Mouse (Mus musculus) ovary, adult 2 months (tissue): Measurements from ENCODE around the gene Top2a. TPM values are rescaled to one million over a fixed set of nuclear protein-coding genes. Genes with fewer than 3 reads are reported as not detected.

Source experiments
- polyA plus RNA-seq: library from polyadenylated mRNA; depleted of rRNA; stranded (reverse); fragments of >200 nt; gene quantifications from 2 replicates; pipeline ENCODE4 v1.2.3, GENCODE M21; 2012; rRNA removed

Top2a gene
- 4.4 and 5.2 TPM in 2 replicates for polyA plus RNA-seq

DNA sequence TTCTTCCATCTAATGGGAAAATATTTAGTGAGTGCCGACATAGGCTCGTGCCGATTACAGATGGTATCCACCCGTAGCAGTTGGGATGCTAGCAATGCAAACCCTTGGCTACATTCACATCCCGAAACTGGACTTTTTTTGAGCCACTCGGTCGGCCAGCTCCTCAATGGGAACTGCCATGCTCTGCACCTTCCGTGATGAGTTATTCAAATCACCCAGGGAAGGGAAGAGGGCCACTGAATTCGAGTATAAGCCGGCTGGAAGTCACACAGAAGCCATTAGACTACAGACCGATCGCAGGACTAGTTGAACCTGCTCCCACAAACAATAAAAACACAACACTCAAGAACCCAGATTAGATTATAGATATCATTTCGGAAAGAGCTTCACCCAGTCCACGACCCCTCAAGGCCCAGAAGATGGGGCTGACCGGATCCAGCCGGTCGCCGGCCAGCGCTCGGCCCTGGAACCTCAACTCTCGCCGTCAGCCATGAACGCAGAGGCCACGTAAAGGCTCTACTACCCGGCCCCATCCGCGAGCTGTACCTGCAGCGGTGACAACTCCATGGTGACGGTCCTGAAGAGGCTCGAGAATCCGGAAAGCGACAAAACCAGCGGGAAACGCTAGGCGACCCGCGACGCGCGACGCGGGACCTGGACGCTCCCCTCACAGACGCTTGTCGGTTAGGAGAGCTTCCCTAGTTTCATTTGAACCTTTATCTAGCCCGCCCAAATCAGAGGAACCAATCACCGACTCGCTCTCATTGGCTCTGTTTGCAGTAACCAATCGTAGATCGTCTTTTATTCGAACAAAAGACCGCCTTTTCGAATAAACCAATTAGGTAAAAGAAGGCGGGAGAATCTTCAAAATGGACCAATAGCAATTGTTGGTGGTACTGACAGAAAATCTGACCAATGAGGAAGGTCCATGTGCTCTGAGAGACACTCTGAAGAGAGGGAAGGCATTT lies at the start of gene Top2a:
Top2a (minus strand) TSS at position 690 of the 968 bp plus-strand sequence.

DNA sequence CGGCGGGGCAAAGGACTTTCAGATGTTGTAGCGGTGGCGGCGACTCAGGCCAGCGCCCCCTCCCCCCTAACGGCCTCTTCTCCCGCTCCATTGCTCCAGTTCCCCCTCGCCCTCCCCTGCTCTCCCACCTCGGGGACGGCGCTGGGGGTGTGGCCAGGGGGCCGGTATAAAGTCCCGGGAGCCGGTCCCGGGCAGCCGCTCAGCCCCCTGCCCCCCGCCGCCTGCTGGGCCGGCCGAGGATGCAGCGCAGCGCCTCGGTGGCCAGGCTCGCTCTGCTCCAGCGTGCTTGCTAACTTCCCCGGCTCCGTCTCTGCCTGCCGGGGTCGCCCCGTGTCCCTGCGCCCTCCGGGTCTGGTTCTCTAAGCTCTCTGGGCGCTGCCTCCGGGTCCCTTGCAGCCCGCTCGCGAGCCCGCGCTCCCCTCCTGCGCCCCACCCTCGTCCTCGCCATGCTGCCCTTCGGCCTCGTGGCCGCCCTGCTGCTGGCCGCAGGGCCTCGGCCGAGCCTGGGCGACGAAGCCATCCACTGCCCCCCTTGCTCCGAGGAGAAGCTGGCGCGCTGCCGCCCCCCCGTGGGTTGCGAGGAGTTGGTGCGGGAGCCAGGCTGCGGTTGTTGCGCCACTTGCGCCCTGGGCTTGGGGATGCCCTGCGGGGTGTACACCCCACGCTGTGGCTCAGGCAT lies 17.2 kb upstream of the Top2a start, which contains the start of gene Igfbp4:
Igfbp4 (plus strand) TSS at position 194 of the 679 bp plus-strand sequence.

DNA sequence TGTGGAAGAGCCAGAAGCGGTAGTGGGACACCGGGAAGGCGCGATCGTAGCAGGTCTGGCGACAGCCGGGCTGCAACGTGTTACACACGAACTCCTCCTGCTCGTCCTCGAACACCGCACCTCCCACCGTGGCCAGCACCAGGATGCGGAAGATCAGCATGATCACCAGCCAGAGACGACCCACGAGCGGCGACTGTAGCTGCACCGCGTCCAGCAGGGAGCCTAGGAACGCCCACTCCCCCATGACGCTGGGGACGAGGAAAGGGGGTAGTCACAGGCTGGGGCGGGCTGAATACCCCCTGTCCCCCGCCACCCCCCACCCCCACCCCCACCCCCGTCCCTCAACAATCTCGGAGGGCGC lies 41.2 kb downstream of the Top2a start, which contains the start of gene Gjd3:
Gjd3 (minus strand) TSS at position 244 of the 361 bp plus-strand sequence.

Other genes starting within 250 kb of the Top2a start
- gene Nr1d1, start 248.9 kb downstream of the Top2a start, polyA plus RNA-seq = 87.5 and 140 TPM in 2 replicates
- 49.3 and 78.6 TPM in 2 replicates for gene Msl1, start 228.7 kb downstream of the Top2a start, polyA plus RNA-seq
- gene Casc3, start 219.3 kb downstream of the Top2a start, polyA plus RNA-seq = 31.6 and 37.1 TPM in 2 replicates
- gene Rapgefl1, start 187.4 kb downstream of the Top2a start, polyA plus RNA-seq = 11.5 and 11.6 TPM in 2 replicates
- 6.4 and 11.7 TPM in 2 replicates for gene Wipf2, start 160.6 kb downstream of the Top2a start, polyA plus RNA-seq
- 0.87 and 1.4 TPM in 2 replicates for gene Cdc6, start 116.4 kb downstream of the Top2a start, polyA plus RNA-seq
- 51.4 and 54.5 TPM in 2 replicates for gene Rara, start 96.4 kb downstream of the Top2a start, polyA plus RNA-seq
- gene Gjd3, start 41.2 kb downstream of the Top2a start, polyA plus RNA-seq = 8.9 and 10.3 TPM in 2 replicates
- 537 and 612 TPM in 2 replicates for gene Igfbp4, start 17.1 kb upstream of the Top2a start, polyA plus RNA-seq
- gene Tns4, start 65.1 kb upstream of the Top2a start, polyA plus RNA-seq = 5.7 and 8.8 TPM in 2 replicates
- 1.5 and 1.7 TPM in 2 replicates for gene Ccr7, start 130.9 kb upstream of the Top2a start, polyA plus RNA-seq
- gene Smarce1, start 206.8 kb upstream of the Top2a start, polyA plus RNA-seq = 21.4 and 22.0 TPM in 2 replicates
- gene Krt222, start 219.9 kb upstream of the Top2a start, polyA plus RNA-seq = 0.03 TPM in 1 of 2 replicates, not detected in the other